ENCODE assay signal across 8 mouse cellular contexts in the genomic region with DNA sequence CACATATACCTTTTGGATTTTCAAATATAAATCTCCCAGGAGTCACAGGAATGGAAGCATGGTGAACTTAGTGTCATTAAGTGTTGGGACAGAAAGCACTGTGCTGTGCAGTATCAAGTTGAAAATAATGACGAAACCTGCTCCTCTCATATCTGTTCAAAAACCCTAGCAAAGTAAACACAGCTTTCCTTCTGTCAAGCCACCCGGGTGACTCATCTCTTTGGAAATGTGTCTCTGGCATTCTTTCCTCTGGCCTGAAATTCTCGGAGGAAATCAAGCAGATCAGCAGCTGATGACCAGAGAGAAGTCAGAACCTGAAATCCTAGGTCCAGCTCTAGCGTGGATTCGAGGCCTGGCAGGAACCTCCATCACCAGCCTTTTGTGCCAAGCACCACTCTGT.
A peak's percentile ranks its signal among the peaks of the same experiment; 100 is the strongest.
DNase-seq lines count a peak whose midpoint lies in the region; ATAC-seq lines count a peak whose summit lies in the region.

No protein-coding gene starts in this region.

- no peaks in the 10 kb centered on the region for H3K36me3 ChIP-seq in liver, embryonic 11.5 days (ENCODE audit: control insufficient read depth, insufficient read depth, low read length)
- H3K36me3 ChIP-seq in stomach, embryonic 15.5 days = no peaks in the 10 kb centered on the region

- no peak overlapping the region for H3K4me3 ChIP-seq in liver, embryonic 11.5 days (ENCODE audit: low read depth, low read length)
- H3K4me3 ChIP-seq in stomach, embryonic 15.5 days (replicated peaks) = no peak overlapping the region; the same call in 1 of the 2 replicates

- WGBS in liver, embryonic 11.5 days = 34% methylated on average over 5 of the region's 5 CpGs
- 20% methylated on average over 5 of the region's 5 CpGs for WGBS in stomach, embryonic 15.5 days

- DNase-seq in cerebellum, postnatal 14 days = peak; percentile 24 to 41
- no peak for DNase-seq in cerebellum, adult 11-12 months
- peak; percentile 70 for DNase-seq in 416B (ENCODE audit: low read depth)
- DNase-seq in heart, adult 8-10 months (ENCODE audit: low spot score) = peak; percentile 82
- DNase-seq in liver, embryonic 11.5 days (ENCODE audit: low spot score) = no peak
- no peak for DNase-seq in spleen, postnatal 14 days (ENCODE audit: low spot score in 2 of 2)

- no peak overlapping the region for H3K4me2 ChIP-seq in liver, embryonic 11.5 days
- H3K4me2 ChIP-seq in stomach, embryonic 15.5 days = no peak overlapping the region

- peak overlapping the region; percentile 32 for H3K27ac ChIP-seq in liver, embryonic 11.5 days (ENCODE audit: low read depth, low read length)
- 0 out of 2 replicates have a peak overlapping the region, but pooled peaks have one; percentile 26 for H3K27ac ChIP-seq in stomach, embryonic 15.5 days

- peaks cover 28% of the 10 kb centered on the region for H3K4me1 ChIP-seq in liver, embryonic 11.5 days (replicated peaks; ENCODE audit: control insufficient read depth, insufficient read depth, low read length)
- no peaks in the 10 kb centered on the region; the same call in 1 of the 2 replicates for H3K4me1 ChIP-seq in stomach, embryonic 15.5 days

- no peak for ATAC-seq in liver, embryonic 11.5 days (replicated peaks; ENCODE audit: low FRiP score)
- ATAC-seq in stomach, embryonic 15.5 days (ENCODE audit: insufficient read depth, low FRiP score, low read depth) = peak; percentile 31; the same call in 1 of the 2 replicates
- ATAC-seq in granulocyte monocyte progenitor cell, adult 5-6 weeks (replicated peaks; ENCODE audit: poor library complexity, severe bottlenecking) = no peak

- no peaks in the 10 kb centered on the region for H3K9me3 ChIP-seq in liver, embryonic 11.5 days (ENCODE audit: control insufficient read depth, low read length)
- H3K9me3 ChIP-seq in stomach, embryonic 15.5 days = no peaks in the 10 kb centered on the region

- no peaks in the 10 kb centered on the region for H3K27me3 ChIP-seq in liver, embryonic 11.5 days (replicated peaks; ENCODE audit: control insufficient read depth, insufficient read depth, low read length)
- H3K27me3 ChIP-seq in stomach, embryonic 15.5 days (replicated peaks) = no peaks in the 10 kb centered on the region

- H3K9ac ChIP-seq in liver, embryonic 11.5 days (ENCODE audit: low read depth, low read length) = no peak overlapping the region
- H3K9ac ChIP-seq in stomach, embryonic 15.5 days = no peak overlapping the region

Comparison
In these comparisons a context has a peak if more than half of its experiments do, and no peak if none do; other contexts are left out.
1. DNase-seq: peak in cerebellum, postnatal 14 days (2 of 2), 416B (single experiment) and heart, adult 8-10 months (single experiment); none in cerebellum, adult 11-12 months (single experiment), liver, embryonic 11.5 days (single experiment) and spleen, postnatal 14 days (0 of 2).